11 mouse cellular contexts compared by ENCODE assay signal in the genomic region with DNA sequence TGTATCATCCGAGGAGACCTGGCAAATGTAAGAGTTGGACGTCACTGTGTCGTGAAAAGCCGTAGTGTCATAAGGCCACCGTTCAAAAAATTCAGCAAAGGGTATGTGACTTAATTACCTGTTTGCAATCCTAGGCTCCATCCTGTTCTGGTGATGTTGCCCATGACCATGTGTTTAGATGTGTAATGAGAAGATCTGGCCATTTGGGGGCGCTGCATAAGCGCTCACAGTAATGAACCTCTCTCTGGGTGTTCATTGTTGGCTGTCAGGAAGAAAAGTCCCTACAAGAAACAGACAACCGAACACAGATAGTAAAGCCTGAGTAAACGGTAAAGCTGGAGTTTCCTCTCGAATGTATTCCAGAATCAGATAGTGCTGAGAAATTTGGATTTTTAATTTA. TPM values are rescaled to one million over a fixed set of nuclear protein-coding genes. Genes with fewer than 3 reads are reported as not detected.
DNase-seq lines count a peak whose midpoint lies in the region; ATAC-seq and TF ChIP-seq lines count a peak whose summit lies in the region.
"Had no signal": no experiment of that assay in that cellular context is flagged by ENCODE, and none has a peak within 500 bp of the region (broad histone marks: within the 10 kb centered on the region; RNA-seq: fewer than 3 reads in every experiment).

No protein-coding gene starts in this region.

- H3K4me3 ChIP-seq in kidney, embryonic 16.5 days (ENCODE audit: low read length), result no peak overlapping the region
- H3K4me3 ChIP-seq in ES-E14 (ENCODE audit: insufficient read depth in 1 of 2, low read depth in 1 of 2, low read length in 2 of 2, poor library complexity in 1 of 2, severe bottlenecking in 1 of 2), result no peak overlapping the region
- H3K4me3 ChIP-seq in kidney, postnatal 0 days (replicated peaks; ENCODE audit: low read depth, low read length), result no peak overlapping the region
- no peak overlapping the region for H3K4me3 ChIP-seq in forebrain, embryonic 15.5 days
- H3K4me3 ChIP-seq: heart, embryonic 10.5 days had no signal

- H3K4me2 ChIP-seq in kidney, embryonic 16.5 days (replicated peaks; ENCODE audit: low read depth, low read length), result no peak overlapping the region
- no peak overlapping the region for H3K4me2 ChIP-seq in kidney, postnatal 0 days (ENCODE audit: low read length)
- no peak overlapping the region for H3K4me2 ChIP-seq in forebrain, embryonic 15.5 days (replicated peaks)

- H3K27ac ChIP-seq in kidney, embryonic 16.5 days (ENCODE audit: low read length), result no peak overlapping the region
- H3K27ac ChIP-seq in ES-E14 (ENCODE audit: insufficient read depth, low read depth, low read length, poor library complexity, severe bottlenecking), result no peak overlapping the region
- H3K27ac ChIP-seq in kidney, postnatal 0 days, result no peak overlapping the region
- no peak overlapping the region for H3K27ac ChIP-seq in forebrain, embryonic 15.5 days (replicated peaks)
- H3K27ac ChIP-seq: heart, embryonic 10.5 days had no signal

- peaks cover 12% of the 10 kb centered on the region for H3K4me1 ChIP-seq in kidney, embryonic 16.5 days (ENCODE audit: insufficient read depth, low read length)
- peaks cover 0 to 3% of the 10 kb centered on the region in 2 experiments; a peak in 1 of 4 replicates for H3K4me1 ChIP-seq in ES-E14 (ENCODE audit: control insufficient read depth in 2 of 2, insufficient read depth in 2 of 2, low read length in 2 of 2, poor library complexity in 1 of 2)
- no peaks in the 10 kb centered on the region for H3K4me1 ChIP-seq in kidney, postnatal 0 days (replicated peaks; ENCODE audit: insufficient read depth, low read length)
- peaks cover 23% of the 10 kb centered on the region for H3K4me1 ChIP-seq in forebrain, embryonic 15.5 days

- H3K9ac ChIP-seq in kidney, embryonic 16.5 days (replicated peaks; ENCODE audit: low read length), result no peak overlapping the region
- H3K9ac ChIP-seq in ES-E14 (ENCODE audit: insufficient read depth, low read depth, low read length, poor library complexity, severe bottlenecking), result no peak overlapping the region
- H3K9ac ChIP-seq in kidney, postnatal 0 days (ENCODE audit: low read depth, low read length), result no peak overlapping the region
- H3K9ac ChIP-seq in forebrain, embryonic 15.5 days (replicated peaks), result no peak overlapping the region

- DNase-seq in kidney, adult 8-10 months, result peak; percentile 14 to 48
- DNase-seq in A20 (ENCODE audit: low read depth, low spot score), result peak; percentile 68
- peak; percentile 56 for DNase-seq in ES-E14 (ENCODE audit: low read depth, low spot score)
- peak; percentile 15 for DNase-seq in kidney, postnatal 0 days (ENCODE audit: low spot score)
- DNase-seq in left cerebral cortex, postnatal 4 days, result no peak
- DNase-seq: cerebellum, adult 11 months had no signal

- no peaks in the 10 kb centered on the region for H3K9me3 ChIP-seq in kidney, embryonic 16.5 days (ENCODE audit: low read length)
- no peaks in the 10 kb centered on the region for H3K9me3 ChIP-seq in ES-E14 (ENCODE audit: control insufficient read depth, insufficient read depth, low read depth, low read length)
- no peaks in the 10 kb centered on the region for H3K9me3 ChIP-seq in kidney, postnatal 0 days (replicated peaks; ENCODE audit: low read length)
- no peaks in the 10 kb centered on the region for H3K9me3 ChIP-seq in forebrain, embryonic 15.5 days
- H3K9me3 ChIP-seq: heart, embryonic 10.5 days had no signal

- H3K27me3 ChIP-seq in kidney, embryonic 16.5 days (ENCODE audit: insufficient read depth, low read length), result no peaks in the 10 kb centered on the region
- no peaks in the 10 kb centered on the region for H3K27me3 ChIP-seq in kidney, postnatal 0 days (ENCODE audit: insufficient read depth, low read length)
- no peaks in the 10 kb centered on the region for H3K27me3 ChIP-seq in forebrain, embryonic 15.5 days

- H3K36me3 ChIP-seq in kidney, embryonic 16.5 days (ENCODE audit: insufficient read depth, low read length), result peaks cover 38% of the 10 kb centered on the region
- peaks cover 5% of the 10 kb centered on the region for H3K36me3 ChIP-seq in ES-E14 (ENCODE audit: control insufficient read depth, insufficient read depth, low read length, poor library complexity, severe bottlenecking)
- peaks cover 29% of the 10 kb centered on the region; the same call in 1 of the 2 replicates for H3K36me3 ChIP-seq in kidney, postnatal 0 days (ENCODE audit: insufficient read depth, low read length)
- H3K36me3 ChIP-seq in forebrain, embryonic 15.5 days, result peaks cover 50% of the 10 kb centered on the region

- in situ Hi-C loops in ES-E14 (cut with MboI; ENCODE audit: low sequenced_read_pairs in 2 of 2, unreplicated experiment in 2 of 2), result no loop called here

- intact Hi-C loops in left cerebral cortex, postnatal 4 days (cut with DNase I), result no loop called here

- TF ChIP-seq CTCF in kidney, postnatal 0 days (IDR thresholded peaks at IDR 0.05; ENCODE audit: low read depth), result peak; percentile 45; the same call in 1 of the 2 replicates

- 75% methylated on average over 10 of the region's 10 CpGs for WGBS in kidney, embryonic 16.5 days
- WGBS in kidney, postnatal 0 days, result 73% methylated on average over 10 of the region's 10 CpGs
- 74% methylated on average over 10 of the region's 10 CpGs for WGBS in forebrain, embryonic 15.5 days

- no peak for ATAC-seq in kidney, embryonic 16.5 days (ENCODE audit: low FRiP score, low TSS enrichment)
- ATAC-seq in kidney, postnatal 0 days (replicated peaks; ENCODE audit: low FRiP score, low read depth), result no peak
- no peak for ATAC-seq in forebrain, embryonic 15.5 days (replicated peaks)
- ATAC-seq in frontal cortex, adult (ENCODE audit: low TSS enrichment), result no peak

TF ChIP-seq in ES-E14, 5 proteins besides CTCF, POLR2A, EP300 and RAD21:
- TF ChIP-seq MAFK (IDR thresholded peaks at IDR 0.05; ENCODE audit: insufficient read depth, low read depth, low read length) (no peak), HCFC1 (IDR thresholded peaks at IDR 0.05; ENCODE audit: borderline replicate concordance, insufficient read depth, low read length) (no peak), ZC3H11A (IDR thresholded peaks at IDR 0.05; ENCODE audit: borderline replicate concordance, low read depth, low read length) (no peak), CHD2 (IDR thresholded peaks at IDR 0.05; ENCODE audit: low read depth, low read length) (no peak), ZNF384 (IDR thresholded peaks at IDR 0.05; ENCODE audit: low read depth, low read length) (no peak)
TF ChIP-seq in ES-E14: peak in this region for 0.

RNA-seq across cellular contexts. Expression of a gene that starts 2.2 kb away (rescaled TPM):
- 128 and 133 TPM in 2 replicates for polyA plus RNA-seq in kidney, embryonic 16.5 days (2015; fragmentation: Nextera tagmentation; extraction: Ambion mirVana)
- total RNA-seq in ES-E14 (2012; rRNA removed), result 34.8 and 46.0 TPM in 2 replicates
- 85.7 and 96.3 TPM in 2 replicates for polyA plus RNA-seq in kidney, postnatal 0 days (2015; fragmentation: Nextera tagmentation; extraction: Ambion mirVana)
- 155 and 160 TPM in 2 replicates for polyA plus RNA-seq in forebrain, embryonic 15.5 days (2015; fragmentation: Nextera tagmentation; extraction: Ambion mirVana)
- total RNA-seq in left cerebral cortex, postnatal 4 days (2021), result 10 to 100 TPM; 96.5 to 96.6 TPM

RNA-seq across cellular contexts. Expression of a gene that starts 2.3 kb away (rescaled TPM):
- polyA plus RNA-seq in kidney, embryonic 16.5 days (2015; fragmentation: Nextera tagmentation; extraction: Ambion mirVana), result 15.3 and 19.2 TPM in 2 replicates
- total RNA-seq in ES-E14 (2012; rRNA removed), result 21.0 and 24.4 TPM in 2 replicates
- 8.1 and 8.2 TPM in 2 replicates for polyA plus RNA-seq in kidney, postnatal 0 days (2015; fragmentation: Nextera tagmentation; extraction: Ambion mirVana)
- polyA plus RNA-seq in forebrain, embryonic 15.5 days (2015; fragmentation: Nextera tagmentation; extraction: Ambion mirVana), result 8.0 and 8.7 TPM in 2 replicates
- total RNA-seq in left cerebral cortex, postnatal 4 days (2021), result 1 to 10 TPM; 2.8 to 3.8 TPM

RNA-seq across cellular contexts. Expression of a gene that starts 24.2 kb away (rescaled TPM):
- 150 and 157 TPM in 2 replicates for polyA plus RNA-seq in kidney, embryonic 16.5 days (2015; fragmentation: Nextera tagmentation; extraction: Ambion mirVana)
- total RNA-seq in ES-E14 (2012; rRNA removed), result 66.1 and 73.8 TPM in 2 replicates
- polyA plus RNA-seq in kidney, postnatal 0 days (2015; fragmentation: Nextera tagmentation; extraction: Ambion mirVana), result 46.6 and 51.4 TPM in 2 replicates
- polyA plus RNA-seq in forebrain, embryonic 15.5 days (2015; fragmentation: Nextera tagmentation; extraction: Ambion mirVana), result 50.9 and 62.2 TPM in 2 replicates
- 1 to 10 TPM; 6.2 to 6.5 TPM for total RNA-seq in left cerebral cortex, postnatal 4 days (2021)

RNA-seq across cellular contexts. Expression of a gene that starts 33.4 kb away (rescaled TPM):
- 713 and 761 TPM in 2 replicates for polyA plus RNA-seq in kidney, embryonic 16.5 days (2015; fragmentation: Nextera tagmentation; extraction: Ambion mirVana)
- total RNA-seq in ES-E14 (2012; rRNA removed), result 113 and 151 TPM in 2 replicates
- polyA plus RNA-seq in kidney, postnatal 0 days (2015; fragmentation: Nextera tagmentation; extraction: Ambion mirVana), result 975 and 1,004 TPM in 2 replicates
- polyA plus RNA-seq in forebrain, embryonic 15.5 days (2015; fragmentation: Nextera tagmentation; extraction: Ambion mirVana), result 525 and 527 TPM in 2 replicates
- total RNA-seq in left cerebral cortex, postnatal 4 days (2021), result 100 to 1,000 TPM; 202 to 220 TPM

RNA-seq across cellular contexts. Expression of a gene that starts 50.9 kb away (rescaled TPM):
- polyA plus RNA-seq in kidney, embryonic 16.5 days (2015; fragmentation: Nextera tagmentation; extraction: Ambion mirVana), result 0.05 TPM in 1 of 2 replicates, not detected in the other
- total RNA-seq in ES-E14 (2012; rRNA removed), result 0.11 TPM in 1 of 2 replicates, not detected in the other
- polyA plus RNA-seq in kidney, postnatal 0 days (2015; fragmentation: Nextera tagmentation; extraction: Ambion mirVana), result 0.10 and 0.12 TPM in 2 replicates
- 0.47 and 0.97 TPM in 2 replicates for polyA plus RNA-seq in forebrain, embryonic 15.5 days (2015; fragmentation: Nextera tagmentation; extraction: Ambion mirVana)
- 1 to 10 TPM; 2.8 to 3.1 TPM for total RNA-seq in left cerebral cortex, postnatal 4 days (2021)
- polyA plus RNA-seq: heart, embryonic 10.5 days; limb, embryonic 14.5 days had no signal
